Mouse (Mus musculus) hindbrain, embryonic 15.5 days (tissue): ENCODE results near the gene Grhl3. TPM values are rescaled to one million over a fixed set of nuclear protein-coding genes. Genes with fewer than 3 reads are reported as not detected.

Source experiments
- ATAC-seq: fragments of 200-750 bp; cut with Nextera tagmentation; 2 replicates; pipeline ENCODE4 v1.8.0; 2017; ENCODE audit warnings: low read depth, moderate number of reproducible peaks, moderate TSS enrichment; ENCODE audit not compliant: low FRiP score
- H3K27ac ChIP-seq: fragments of 300-500 bp; sonication (generic); replicated peaks from 2 replicates; pipeline ENCODE4 v1.5.1; 2015; ENCODE audit warnings: mild to moderate bottlenecking, inconsistent platforms
- H3K27me3 ChIP-seq: fragments of 300-500 bp; sonication (generic); 2 replicates; pipeline ENCODE4 v1.6.1; 2015; ENCODE audit warnings: control low read depth, inconsistent platforms
- H3K36me3 ChIP-seq: fragments of 300-500 bp; sonication (generic); 2 replicates; pipeline ENCODE4 v1.6.1; 2015; ENCODE audit warnings: control low read depth, inconsistent platforms
- H3K4me1 ChIP-seq: fragments of 300-500 bp; sonication (generic); replicated peaks from 2 replicates; pipeline ENCODE4 v1.6.1; 2015; ENCODE audit warnings: control low read depth, inconsistent platforms
- H3K4me2 ChIP-seq: fragments of 300-500 bp; sonication (generic); 2 replicates; pipeline ENCODE4 v1.6.1; 2015; ENCODE audit warnings: moderate library complexity, mild to moderate bottlenecking, inconsistent platforms
- H3K4me3 ChIP-seq: fragments of 300-500 bp; sonication (generic); 2 replicates; pipeline ENCODE4 v1.5.1; 2015; ENCODE audit warnings: mild to moderate bottlenecking, inconsistent platforms
- H3K9ac ChIP-seq: fragments of 300-500 bp; sonication (generic); 2 replicates; pipeline ENCODE4 v1.6.1; 2015; ENCODE audit warnings: inconsistent platforms
- H3K9me3 ChIP-seq: fragments of 300-500 bp; sonication (generic); 2 replicates; pipeline ENCODE4 v1.6.1; 2016; ENCODE audit warnings: control low read depth, inconsistent platforms
- WGBS: fragments of 180-500 bp; shearing (Covaris S2); methylation state at CpG from one replicate; pipeline ENCODE4 v1.1.7; 2015; 5-methylcytosine and 5-hydroxymethylcytosine counted together
- polyA plus RNA-seq: library from polyadenylated mRNA; unstranded; fragments of >200 nt; fragmentation: Nextera tagmentation; extraction: Ambion mirVana; gene quantifications from 2 replicates; pipeline ENCODE4 v1.2.1, GENCODE M21; 2015

Grhl3 gene
- polyA plus RNA-seq, 1 experiment from 2014 or later, result 1.1 TPM

DNA sequence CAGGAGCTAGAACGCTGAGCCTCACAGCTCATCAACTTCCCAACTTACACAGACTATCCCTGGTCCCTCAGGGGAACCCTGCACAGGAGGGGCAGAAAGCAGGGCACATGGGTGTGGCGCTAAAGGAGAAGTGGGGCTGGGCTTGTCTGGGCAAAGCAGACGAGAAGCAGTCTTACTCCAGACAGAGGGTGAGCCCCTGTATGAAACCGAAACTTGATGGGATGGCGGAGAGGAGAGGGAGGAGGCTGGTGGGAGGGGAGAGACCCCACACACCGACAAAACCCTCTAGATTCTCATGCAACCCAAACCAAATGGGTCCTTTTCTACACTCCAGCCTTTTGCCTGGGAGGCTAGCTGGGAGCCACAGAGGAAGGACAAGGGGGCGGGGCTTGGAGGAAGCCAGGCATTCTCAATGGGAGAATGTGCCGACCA is 28.3 kb downstream of the Grhl3 start:
- no peak overlapping the region for H3K9ac ChIP-seq
- H3K36me3 ChIP-seq, result no peaks in the 10 kb centered on the region
- H3K27me3 ChIP-seq, result no peaks in the 10 kb centered on the region
- no peak overlapping the region; the same call in none of the 2 replicates for H3K4me2 ChIP-seq
- no peaks in the 10 kb centered on the region for H3K9me3 ChIP-seq
- no peak overlapping the region for H3K27ac ChIP-seq
- WGBS, result 21% methylated on average over 8 of the region's 8 CpGs
- no peak for ATAC-seq
- peaks cover 23% of the 10 kb centered on the region for H3K4me1 ChIP-seq
- H3K4me3 ChIP-seq, result no peak overlapping the region

GRCm38 (mm10) chr4:135544284-135544683 is 29.1 kb downstream of the Grhl3 start:
- ATAC-seq, result no peak
- 85% methylated on average over 2 of the region's 2 CpGs for WGBS

DNA sequence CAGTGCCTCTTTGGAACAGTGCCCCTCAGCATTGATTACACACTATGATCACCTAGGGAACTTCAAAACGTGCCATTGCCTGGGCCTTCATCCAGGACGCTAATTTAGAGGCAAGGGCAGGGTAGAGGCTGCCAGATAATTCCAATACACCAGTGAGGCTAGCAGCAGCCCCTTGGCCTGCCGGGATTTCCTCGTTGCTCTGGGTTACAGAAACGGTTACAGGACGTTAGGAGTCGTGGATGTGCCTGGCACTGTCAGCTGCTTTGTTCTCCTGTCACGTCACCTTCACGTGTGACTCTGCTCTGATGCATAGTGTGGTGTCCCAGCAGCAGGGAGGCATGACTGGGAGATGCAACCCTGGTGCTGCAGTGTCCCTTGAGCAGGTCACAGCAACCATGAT is 33.4 kb downstream of the Grhl3 start:
- Histone ChIP-seq H3K4me2 (no peak overlapping the region), H3K9me3 (no peaks in the 10 kb centered on the region), H3K27ac (peak overlapping the region; percentile 33; the same call in 1 of the 2 replicates), H3K4me3 (no peak overlapping the region), H3K9ac (no peak overlapping the region), H3K4me1 (peaks cover 14% of the 10 kb centered on the region), H3K27me3 (no peaks in the 10 kb centered on the region), H3K36me3 (no peaks in the 10 kb centered on the region)
- ATAC-seq, result peak; percentile 76; the same call in 1 of the 2 replicates
- 27% methylated on average over 9 of the region's 9 CpGs for WGBS

More at GRCm38 (mm10) chr4:135544284-135544683, 29.1 kb downstream of the Grhl3 start:
- Histone ChIP-seq H3K9ac (no peak overlapping the region), H3K4me2 (no peak overlapping the region), H3K4me1 (peaks cover 28% of the 10 kb centered on the region), H3K9me3 (no peaks in the 10 kb centered on the region), H3K36me3 (no peaks in the 10 kb centered on the region), H3K4me3 (no peak overlapping the region), H3K27ac (no peak overlapping the region), H3K27me3 (no peaks in the 10 kb centered on the region)

- H3K27ac ChIP-seq, result no peak overlapping the region
- H3K4me3 ChIP-seq, result no peak overlapping the region
- whole genome bisulfite sequencing, result 81% methylated on average over 12 of the region's 12 CpGs
- no peaks in the 10 kb centered on the region for H3K27me3 ChIP-seq
- H3K4me1 ChIP-seq, result peaks cover 10% of the 10 kb centered on the region
- no peak overlapping the region for H3K4me2 ChIP-seq
- no peak overlapping the region for H3K9ac ChIP-seq
- ATAC-seq, result no peak
- no peaks in the 10 kb centered on the region for H3K36me3 ChIP-seq
- H3K9me3 ChIP-seq, result no peaks in the 10 kb centered on the region
Observed at GRCm38 (mm10) chr4:135539056-135539455, 34.4 kb downstream of the Grhl3 start.

GRCm38 (mm10) chr4:135535021-135535420 is 38.4 kb downstream of the Grhl3 start:
- no peak overlapping the region for H3K4me2 ChIP-seq
- H3K27ac ChIP-seq, result no peak overlapping the region
- no peaks in the 10 kb centered on the region for H3K27me3 ChIP-seq
- peaks cover 5% of the 10 kb centered on the region for H3K4me1 ChIP-seq
- no peaks in the 10 kb centered on the region for H3K36me3 ChIP-seq
- H3K9ac ChIP-seq, result no peak overlapping the region
- H3K9me3 ChIP-seq, result no peaks in the 10 kb centered on the region
- no peak for ATAC-seq
- 98% methylated on average over 3 of the region's 3 CpGs for WGBS
- H3K4me3 ChIP-seq, result no peak overlapping the region

DNA sequence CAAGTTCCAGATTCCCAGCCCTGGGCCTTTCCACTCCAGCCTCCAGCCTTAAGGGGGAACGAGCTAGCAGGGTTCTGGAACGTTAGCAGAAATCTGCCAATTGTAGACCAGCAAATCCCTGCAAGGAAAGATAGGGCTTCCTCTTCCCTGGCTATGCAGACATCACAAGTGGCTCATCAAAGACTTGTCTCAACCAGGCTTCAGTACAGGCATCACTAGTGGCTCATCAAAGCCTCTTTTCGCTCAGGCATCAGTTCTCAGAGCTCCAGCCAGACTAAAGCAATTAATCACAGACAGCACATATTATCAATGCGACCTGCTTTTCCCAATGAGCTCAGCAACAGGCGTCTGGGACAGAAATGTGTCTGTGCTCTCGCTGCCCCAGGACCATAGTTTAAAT is 40.4 kb downstream of the Grhl3 start:
- Histone ChIP-seq H3K9me3 (no peaks in the 10 kb centered on the region), H3K4me1 (no peaks in the 10 kb centered on the region), H3K27ac (no peak overlapping the region), H3K9ac (no peak overlapping the region), H3K36me3 (no peaks in the 10 kb centered on the region), H3K27me3 (no peaks in the 10 kb centered on the region), H3K4me2 (no peak overlapping the region), H3K4me3 (no peak overlapping the region)
- no peak for ATAC-seq
- 71% methylated on average over 6 of the region's 6 CpGs for WGBS

DNA sequence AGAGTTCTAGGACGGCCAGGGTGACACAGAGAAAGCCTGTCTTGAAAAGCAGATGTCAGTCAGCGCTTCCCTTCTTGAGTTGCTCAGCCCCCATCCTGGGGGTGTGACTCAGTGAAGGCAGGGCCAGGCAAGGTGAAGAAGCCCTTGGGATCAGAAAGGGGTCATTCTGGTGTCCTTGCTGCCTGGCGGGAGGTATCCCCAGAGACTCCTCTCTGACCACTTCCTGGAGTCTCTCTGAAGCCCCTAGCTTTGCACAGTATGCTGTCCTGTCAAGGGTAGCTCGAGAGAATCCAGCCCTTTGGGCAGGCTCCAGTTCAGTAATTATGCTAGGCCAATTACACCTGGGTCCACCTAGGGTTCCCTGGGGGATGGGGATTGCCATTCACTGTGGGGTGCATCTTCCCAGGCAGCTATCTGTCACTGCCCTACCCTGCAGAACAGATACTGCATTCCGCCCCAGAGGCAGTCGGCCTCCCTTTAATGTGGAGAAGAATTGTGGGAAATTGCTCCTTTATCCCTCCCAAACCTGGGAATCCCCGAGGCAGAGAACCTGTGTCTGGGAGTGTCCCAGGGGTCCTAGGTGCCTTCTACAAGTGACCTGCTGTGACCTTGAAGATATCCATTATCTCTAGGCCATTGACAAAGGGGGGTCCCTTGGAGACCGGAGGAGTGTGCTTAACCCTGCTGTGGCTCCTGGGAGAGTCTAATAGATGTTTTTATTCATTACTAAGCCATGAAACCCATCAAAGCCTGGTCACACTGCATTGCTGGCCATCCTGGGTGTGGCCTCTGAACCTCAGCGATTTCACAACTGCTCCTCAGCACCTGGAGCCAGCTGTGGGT is 41.4 kb downstream of the Grhl3 start:
- ATAC-seq, result no peak
- H3K4me3 ChIP-seq, result no peak overlapping the region
- 0 out of 2 replicates have a peak overlapping the region, but pooled peaks have one; percentile 37 for H3K27ac ChIP-seq

DNA sequence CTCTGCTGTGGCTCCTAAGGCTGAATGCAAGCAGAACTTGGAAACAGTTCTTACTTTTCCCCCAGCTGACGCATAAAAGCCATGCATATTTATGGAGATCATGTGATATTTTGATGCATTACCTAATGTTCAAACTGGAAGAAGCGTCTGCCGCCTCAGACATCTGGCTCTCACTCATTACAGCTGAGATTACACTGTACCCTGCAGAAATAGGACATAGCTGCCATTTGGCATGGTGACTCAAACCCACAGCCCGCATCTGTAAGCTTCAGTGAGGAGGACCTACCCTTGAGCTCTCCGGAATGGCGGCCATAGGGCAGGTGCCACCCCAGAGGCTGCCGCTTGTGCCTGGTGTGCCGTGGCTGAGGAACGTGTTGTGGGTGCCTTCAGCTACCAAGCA is 42.2 kb downstream of the Grhl3 start:
- H3K4me3 ChIP-seq, result no peak overlapping the region
- H3K4me2 ChIP-seq, result no peak overlapping the region
- no peak overlapping the region for H3K9ac ChIP-seq
- no peaks in the 10 kb centered on the region for H3K36me3 ChIP-seq
- ATAC-seq, result no peak
- WGBS, result 76% methylated on average over 9 of the region's 9 CpGs
- H3K4me1 ChIP-seq, result peaks cover 4% of the 10 kb centered on the region
- no peaks in the 10 kb centered on the region for H3K27me3 ChIP-seq
- H3K27ac ChIP-seq, result 0 out of 2 replicates have a peak overlapping the region, but pooled peaks have one; percentile 37
- H3K9me3 ChIP-seq, result no peaks in the 10 kb centered on the region

More for the DNA sequence above, 41.4 kb downstream of the Grhl3 start:
- 53% methylated on average over 9 of the region's 9 CpGs for WGBS
- Histone ChIP-seq H3K4me1 (no peaks in the 10 kb centered on the region), H3K4me2 (no peak overlapping the region), H3K36me3 (no peaks in the 10 kb centered on the region), H3K9ac (no peak overlapping the region), H3K9me3 (no peaks in the 10 kb centered on the region), H3K27me3 (no peaks in the 10 kb centered on the region)

GRCm38 (mm10) chr4:135530270-135530669 is 43.2 kb downstream of the Grhl3 start:
- Histone ChIP-seq H3K9me3 (no peaks in the 10 kb centered on the region), H3K4me1 (peaks cover 9% of the 10 kb centered on the region), H3K9ac (no peak overlapping the region), H3K27ac (no peak overlapping the region), H3K4me2 (no peak overlapping the region), H3K27me3 (peaks cover 8% of the 10 kb centered on the region; the same call in 1 of the 2 replicates), H3K4me3 (no peak overlapping the region), H3K36me3 (no peaks in the 10 kb centered on the region)
- ATAC-seq, result no peak
- WGBS, result 65% methylated on average over 2 of the region's 2 CpGs

DNA sequence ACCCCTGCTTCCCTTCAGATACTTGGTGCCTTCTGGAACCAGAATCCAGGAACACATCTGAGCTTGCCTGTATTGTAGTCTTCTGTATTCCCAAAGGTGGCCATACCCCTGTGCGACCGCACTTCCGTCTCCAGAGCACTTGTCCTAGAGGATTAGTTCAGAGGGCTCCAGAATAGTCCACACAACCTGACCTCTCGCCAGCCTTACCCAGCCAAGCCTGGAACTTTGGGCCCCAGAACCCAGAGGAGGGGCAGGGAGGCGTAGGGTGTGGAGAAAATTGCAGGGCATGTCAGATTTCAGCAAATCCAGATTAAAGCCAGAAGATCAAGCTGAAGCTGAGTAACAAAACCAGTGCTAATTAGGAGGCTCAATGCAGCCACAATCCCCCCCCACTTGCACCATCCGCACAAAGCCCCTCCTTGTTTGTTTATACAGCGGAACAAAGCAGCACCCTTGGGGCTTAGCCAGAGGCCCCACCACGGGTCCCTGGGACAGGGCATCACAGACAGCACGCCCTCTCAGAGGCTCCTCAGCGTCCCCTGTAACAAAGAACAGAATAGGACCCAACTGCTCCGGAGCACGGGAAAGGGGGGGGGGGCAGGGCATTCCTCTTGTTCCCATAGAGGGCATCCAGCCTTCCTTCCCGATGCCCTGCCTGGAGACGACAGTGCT is 47.3 kb downstream of the Grhl3 start:
- Histone ChIP-seq H3K9ac (no peak overlapping the region), H3K36me3 (no peaks in the 10 kb centered on the region), H3K9me3 (no peaks in the 10 kb centered on the region), H3K4me2 (peak overlapping the region; percentile 32), H3K27ac (no peak overlapping the region), H3K4me3 (no peak overlapping the region), H3K27me3 (peaks cover 13% of the 10 kb centered on the region; the same call in 1 of the 2 replicates), H3K4me1 (peaks cover 24% of the 10 kb centered on the region)
- WGBS, result 17% methylated on average over 14 of the region's 14 CpGs
- 0 out of 2 replicates have a peak, but pooled peaks have one; percentile 69 for ATAC-seq

DNA sequence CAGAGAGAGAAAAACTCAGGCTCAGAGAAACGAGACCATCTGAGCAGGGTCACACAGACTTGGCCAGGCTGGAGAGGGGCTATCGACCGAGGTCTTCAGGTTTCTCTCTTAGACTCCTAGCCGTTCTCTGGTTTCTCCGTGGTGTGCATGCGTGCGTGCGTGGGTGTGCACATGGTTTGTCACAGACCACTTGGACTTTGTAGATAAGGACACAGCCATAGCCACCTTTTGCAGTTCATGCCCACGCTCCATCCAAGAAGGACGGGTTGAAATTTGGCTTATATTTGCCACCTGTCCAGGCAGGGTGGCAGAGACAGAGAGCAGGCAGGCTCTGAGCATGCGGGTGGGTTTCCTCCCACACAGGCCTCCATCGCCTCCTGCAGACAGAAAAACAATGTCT is 48.4 kb downstream of the Grhl3 start:
- H3K27ac ChIP-seq, result no peak overlapping the region
- no peak for ATAC-seq
- H3K36me3 ChIP-seq, result no peaks in the 10 kb centered on the region
- no peaks in the 10 kb centered on the region for H3K9me3 ChIP-seq
- H3K4me1 ChIP-seq, result peaks cover 24% of the 10 kb centered on the region
- H3K4me2 ChIP-seq, result no peak overlapping the region
- WGBS, result 74% methylated on average over 12 of the region's 12 CpGs
- H3K27me3 ChIP-seq, result peaks cover 13% of the 10 kb centered on the region; the same call in 1 of the 2 replicates
- no peak overlapping the region for H3K4me3 ChIP-seq
- no peak overlapping the region for H3K9ac ChIP-seq

DNA sequence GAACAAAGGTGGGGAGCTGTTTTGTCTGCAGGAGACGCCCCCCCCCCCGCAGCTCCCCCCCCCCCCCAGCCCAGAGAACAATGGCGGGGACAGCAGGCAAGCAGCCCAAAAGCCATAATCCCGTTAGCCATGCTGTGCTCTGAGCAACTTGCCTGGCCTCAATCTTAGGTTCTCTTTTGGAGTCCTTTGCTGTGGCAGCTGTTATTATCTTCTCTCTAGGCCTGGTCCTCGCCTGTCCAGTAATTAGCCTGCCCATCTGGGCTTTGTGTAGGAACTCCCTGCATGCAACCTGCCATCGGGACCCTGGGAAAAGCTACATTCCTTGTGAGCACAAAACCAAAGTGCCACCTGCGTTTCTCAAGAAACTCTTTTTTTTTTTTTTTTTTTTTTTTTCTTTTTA is 49.5 kb downstream of the Grhl3 start:
- no peaks in the 10 kb centered on the region for H3K9me3 ChIP-seq
- peaks cover 24% of the 10 kb centered on the region for H3K4me1 ChIP-seq
- 0 out of 2 replicates have a peak, but pooled peaks have one; percentile 34 for ATAC-seq
- no peak overlapping the region for H3K4me3 ChIP-seq
- H3K36me3 ChIP-seq, result no peaks in the 10 kb centered on the region
- WGBS, result 1% methylated on average over 6 of the region's 7 CpGs
- H3K4me2 ChIP-seq, result no peak overlapping the region
- no peak overlapping the region for H3K27ac ChIP-seq
- peaks cover 13% of the 10 kb centered on the region; the same call in 1 of the 2 replicates for H3K27me3 ChIP-seq
- H3K9ac ChIP-seq, result no peak overlapping the region
